Mouse (Mus musculus): ENCODE results near the gene Sbf1.

Sbf1 gene

GRCm38 (mm10) chr15:89315190-89315731 lies at the start of gene Sbf1:
Gene Sbf1, minus strand, starts transcription at chr15:89315311.
- peak; percentile 97 for DNase-seq (ENCODE audit: low read depth, low spot score)

GRCm38 (mm10) chr15:89363051-89363450 lies 47.9 kb upstream of the Sbf1 start:
- no peak for DNase-seq (ENCODE audit: low read depth, low spot score)

GRCm38 (mm10) chr15:89358784-89359183 lies 43.7 kb upstream of the Sbf1 start:
- no peak for DNase-seq (ENCODE audit: low read depth, low spot score)

DNA sequence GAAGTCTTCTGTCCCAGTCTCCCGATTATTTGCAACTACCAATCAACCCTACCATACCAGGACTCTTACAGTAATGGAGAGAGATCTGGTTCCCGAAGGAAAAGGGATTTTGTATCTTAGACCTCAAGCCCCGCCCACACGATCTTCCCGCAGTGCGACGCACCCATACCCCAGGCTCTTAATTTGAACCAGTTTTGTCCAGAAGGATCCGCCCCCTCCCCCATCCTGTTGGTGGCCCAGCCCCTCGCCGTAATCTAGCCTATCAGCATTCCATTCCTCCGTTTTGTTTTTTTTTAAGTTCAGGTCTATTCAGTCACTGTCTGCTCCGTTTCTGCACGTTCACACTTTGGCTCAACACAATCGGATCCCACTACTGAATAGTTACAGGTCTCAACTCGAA lies 41.3 kb upstream of the Sbf1 start:
- DNase-seq (ENCODE audit: low read depth, low spot score): no peak

GRCm38 (mm10) chr15:89355241-89356187 lies 40.4 kb upstream of the Sbf1 start, which contains the start of the genes Lmf2 and Ncaph2:
Gene Lmf2, minus strand, starts transcription at chr15:89355659.
Gene Ncaph2, plus strand, starts transcription at chr15:89355719.
- DNase-seq (ENCODE audit: low read depth, low spot score): peak; percentile 93

GRCm38 (mm10) chr15:89354455-89354854 lies 39.3 kb upstream of the Sbf1 start:
- DNase-seq (ENCODE audit: low read depth, low spot score): no peak

DNA sequence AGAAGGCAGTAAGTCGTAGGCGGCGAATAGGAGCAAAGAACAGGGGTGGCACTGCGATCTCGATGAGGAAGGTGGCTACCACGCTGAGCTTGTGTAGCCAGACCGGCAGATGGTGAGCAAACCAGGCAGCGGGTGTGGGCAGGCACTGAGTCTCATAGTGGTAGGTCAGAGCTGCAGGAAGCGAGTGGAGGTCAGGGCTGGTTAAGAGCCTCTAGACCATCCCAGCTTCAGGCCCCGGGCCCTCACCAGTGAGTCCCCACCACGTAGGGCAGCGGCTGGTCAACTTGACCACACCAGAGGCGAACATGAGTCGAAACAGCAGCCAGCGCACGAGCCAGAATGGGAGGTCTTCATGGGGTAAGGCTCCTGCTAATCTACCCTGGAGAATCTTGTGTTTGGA lies 38.7 kb upstream of the Sbf1 start:
- no peak for DNase-seq (ENCODE audit: low read depth, low spot score)

GRCm38 (mm10) chr15:89352795-89353194 lies 37.7 kb upstream of the Sbf1 start:
- DNase-seq (ENCODE audit: low read depth, low spot score): no peak

- DNase-seq (ENCODE audit: low read depth, low spot score): no peak
Observed at GRCm38 (mm10) chr15:89352054-89352453, 36.9 kb upstream of the Sbf1 start.

GRCm38 (mm10) chr15:89351302-89351701 lies 36.2 kb upstream of the Sbf1 start:
- DNase-seq (ENCODE audit: low read depth, low spot score): no peak

DNA sequence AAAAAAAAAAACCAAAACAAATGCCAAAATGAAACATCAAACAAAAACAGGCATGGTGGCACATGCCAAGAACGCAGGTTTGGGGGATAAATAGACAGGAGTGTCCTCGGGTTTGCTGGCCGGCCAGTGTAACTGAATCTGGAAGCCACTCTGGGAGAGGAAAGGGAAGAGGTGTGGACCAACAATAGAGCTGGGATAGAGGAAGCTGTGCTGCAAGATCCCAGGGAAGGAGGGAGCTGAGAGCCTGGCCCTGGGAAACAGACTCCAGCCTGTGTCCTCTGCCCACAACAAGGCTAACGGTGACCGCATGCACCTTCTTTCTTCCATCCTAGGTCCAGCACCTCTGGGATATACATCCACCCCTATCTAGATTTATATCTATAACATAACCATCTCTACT lies 35.3 kb upstream of the Sbf1 start:
- DNase-seq (ENCODE audit: low read depth, low spot score): no peak

- DNase-seq (ENCODE audit: low read depth, low spot score): no peak
Observed at GRCm38 (mm10) chr15:89343325-89343724, 28.2 kb upstream of the Sbf1 start.

DNA sequence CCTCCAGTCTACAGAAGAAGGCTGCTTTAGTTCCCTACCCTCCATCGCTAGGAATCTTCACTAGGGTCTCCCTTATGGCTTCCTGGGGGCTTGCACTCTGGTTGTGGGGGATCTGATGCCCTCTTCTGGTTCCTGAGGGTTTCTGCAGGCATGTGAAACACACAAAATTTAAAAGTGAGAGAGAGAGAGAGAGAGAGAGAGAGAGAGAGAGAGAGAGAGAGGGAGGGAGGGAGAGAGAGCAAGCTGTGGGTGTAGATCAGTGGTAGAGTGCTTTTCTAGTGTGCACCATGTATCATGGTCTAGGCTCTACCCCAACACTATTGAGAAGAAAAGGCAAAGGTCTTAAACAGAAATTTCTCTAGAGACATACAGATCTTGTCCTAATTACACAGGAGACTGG lies 26.6 kb upstream of the Sbf1 start:
- no peak for DNase-seq (ENCODE audit: low read depth, low spot score)

DNA sequence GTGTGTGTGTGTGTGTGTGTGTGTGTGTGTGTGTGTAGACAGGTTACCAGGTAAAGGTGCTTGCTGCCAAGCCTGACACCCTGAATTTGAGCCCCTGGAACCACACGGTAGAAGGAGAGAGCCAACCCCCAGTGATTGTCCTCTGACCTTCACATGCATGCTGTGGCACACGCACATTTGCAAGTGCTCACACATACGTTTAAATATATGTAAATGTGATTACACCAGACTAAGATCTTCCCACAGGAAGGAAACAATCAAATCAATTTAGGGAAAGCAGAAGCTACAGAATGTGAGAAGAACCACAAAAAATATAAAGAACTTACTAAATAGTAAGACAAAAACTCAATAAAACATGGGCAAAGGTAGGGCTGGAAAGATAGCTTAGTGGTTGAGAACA lies 25.0 kb upstream of the Sbf1 start:
- no peak for DNase-seq (ENCODE audit: low read depth, low spot score)

DNA sequence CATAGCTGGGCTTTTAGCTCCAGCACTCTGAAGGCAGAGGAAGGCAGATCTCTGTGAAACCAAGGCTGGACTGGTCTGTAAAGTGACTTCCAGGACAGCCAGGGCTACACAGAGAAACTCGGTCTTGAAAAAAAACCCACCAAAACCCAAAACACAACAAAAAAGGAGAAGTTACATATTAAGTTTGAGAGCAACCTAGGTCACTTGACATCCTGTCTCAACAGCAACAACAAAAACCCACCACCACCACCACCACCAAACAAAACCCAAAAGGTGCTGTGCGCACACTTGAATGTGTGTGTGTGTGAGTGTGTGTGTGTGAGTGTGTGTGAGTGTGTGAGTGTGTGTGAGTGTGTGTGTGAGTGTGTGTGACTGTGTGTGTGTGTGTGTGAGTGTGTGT lies 24.6 kb upstream of the Sbf1 start:
- DNase-seq (ENCODE audit: low read depth, low spot score): no peak

GRCm38 (mm10) chr15:89336422-89336821 lies 21.3 kb upstream of the Sbf1 start:
- DNase-seq (ENCODE audit: low read depth, low spot score): no peak

DNA sequence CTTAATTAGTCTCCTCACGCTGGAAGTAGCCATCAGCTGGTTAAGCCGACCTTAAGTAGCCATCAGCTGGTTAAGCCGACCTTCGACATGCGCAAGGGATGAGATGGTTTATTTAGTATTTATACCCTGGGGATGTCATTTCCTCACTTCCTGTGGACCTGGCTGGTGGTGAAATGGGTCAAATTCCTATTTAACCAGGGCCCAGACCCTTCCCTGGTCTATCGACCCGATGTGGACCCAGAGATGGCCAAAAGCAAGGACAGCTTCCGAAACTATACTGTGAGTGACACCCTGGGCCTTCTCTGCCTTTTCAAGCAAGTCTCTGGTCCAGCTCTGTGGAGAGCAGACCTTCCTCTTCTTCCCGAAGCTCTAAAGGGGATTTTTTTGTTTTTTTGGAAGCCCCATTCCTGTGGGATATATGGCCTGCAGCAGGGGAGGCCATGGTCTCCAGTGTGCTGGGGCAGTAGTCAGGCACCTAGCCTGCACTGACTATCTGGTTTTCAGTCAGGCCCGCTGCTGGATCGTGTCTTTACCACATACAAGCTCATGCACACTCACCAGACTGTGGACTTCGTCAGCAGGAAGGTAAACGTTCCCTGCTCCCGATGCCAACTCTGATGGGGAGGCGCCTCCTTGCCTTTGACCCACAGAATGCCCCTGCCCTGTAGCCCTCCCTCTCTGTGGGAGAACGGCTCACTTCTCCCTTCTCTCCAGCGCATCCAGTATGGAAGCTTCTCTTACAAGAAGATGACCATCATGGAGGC lies 19.8 kb upstream of the Sbf1 start:
- DNase-seq (ENCODE audit: low read depth, low spot score): no peak

DNA sequence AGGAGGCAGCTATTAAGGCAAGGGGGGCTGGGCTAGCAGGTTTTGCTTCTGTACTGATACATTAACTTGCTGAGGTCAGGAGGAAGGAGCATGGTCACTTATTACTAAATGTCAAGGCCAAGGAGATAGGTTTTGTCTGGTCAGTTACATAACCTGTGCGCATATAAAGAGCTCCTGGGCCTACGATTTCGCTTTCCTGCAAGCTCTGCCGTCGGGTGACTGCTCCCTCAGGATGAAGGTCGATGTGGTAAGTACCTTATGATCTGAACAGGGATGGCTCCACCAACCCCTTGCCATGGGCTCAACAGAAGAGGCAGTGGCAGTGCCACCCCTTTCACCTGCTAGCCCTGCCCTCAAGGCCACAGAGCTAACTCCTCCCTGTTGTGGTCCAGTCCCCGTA lies 19.2 kb upstream of the Sbf1 start, which contains the start of gene Miox:
Gene Miox (plus strand): TSS at position 128 of the 400 bp plus-strand sequence.
- DNase-seq (ENCODE audit: low read depth, low spot score): no peak

DNA sequence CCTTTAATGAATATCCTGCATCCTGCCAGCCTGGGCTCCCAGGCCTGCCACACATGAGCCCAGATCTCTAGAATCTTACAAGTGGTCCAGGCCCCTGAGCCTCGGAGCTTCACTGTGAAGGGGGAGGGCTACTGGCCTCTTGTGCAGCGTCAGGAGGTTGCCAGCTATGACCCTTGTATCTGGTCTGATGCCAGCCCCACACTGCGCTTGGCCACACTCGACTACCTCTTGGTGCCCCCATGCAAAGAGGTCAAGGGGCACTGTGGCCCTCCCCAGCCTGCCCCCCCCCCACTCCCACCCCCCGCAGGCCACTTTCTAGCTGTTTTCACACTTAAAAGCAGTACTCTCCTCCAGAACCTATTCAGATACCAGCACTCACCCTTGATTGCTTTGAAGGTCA lies 11.3 kb upstream of the Sbf1 start:
- DNase-seq (ENCODE audit: low read depth, low spot score): no peak

- DNase-seq (ENCODE audit: low read depth, low spot score): no peak
Observed at GRCm38 (mm10) chr15:89323656-89324055, 8.5 kb upstream of the Sbf1 start.

DNA sequence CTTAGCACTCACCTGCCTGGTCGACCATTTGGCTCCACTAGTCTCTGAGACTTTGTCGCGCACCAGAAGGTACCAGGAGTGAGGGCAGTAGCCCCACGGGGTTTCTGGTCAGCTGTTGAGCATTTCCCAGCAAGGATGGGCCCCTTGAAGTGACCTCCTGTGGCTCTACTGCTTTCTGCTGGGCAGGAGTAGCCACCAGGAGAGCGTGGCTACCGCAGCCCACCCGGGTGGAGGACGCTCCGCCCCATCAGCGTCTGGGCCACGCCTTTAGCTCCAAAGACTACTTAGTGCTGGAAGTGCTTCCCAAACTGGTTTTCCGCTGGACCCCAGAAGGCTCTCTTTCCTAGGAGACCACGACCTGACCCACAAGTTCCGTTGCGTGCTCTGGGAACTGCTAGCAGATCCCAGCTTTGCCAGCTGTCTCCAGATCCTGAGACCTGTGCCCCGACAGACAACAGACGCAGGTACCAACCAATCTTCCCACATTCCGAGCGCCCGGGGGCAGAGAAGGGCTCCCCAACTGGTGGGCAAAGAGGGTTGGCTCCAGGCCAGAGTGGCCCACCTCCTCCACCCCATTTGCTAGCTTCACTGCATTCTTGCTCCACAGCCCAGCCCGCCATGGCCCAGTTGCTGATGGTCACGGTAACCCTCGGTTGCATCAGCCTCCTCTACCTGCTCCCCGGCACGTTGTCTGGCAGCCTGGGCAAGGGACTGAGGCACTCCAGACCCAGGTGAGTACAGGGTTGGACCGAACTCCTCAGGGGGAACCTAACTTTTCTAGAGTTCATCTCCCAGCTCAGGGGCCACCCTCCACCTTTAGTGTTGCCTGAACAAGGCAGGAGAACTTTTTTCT lies 7.8 kb upstream of the Sbf1 start, which contains the start of gene Adm2:
Gene Adm2 (plus strand): TSS at position 51 of the 853 bp plus-strand sequence.
- DNase-seq (ENCODE audit: low read depth, low spot score): no peak

Measured in skeletal muscle tissue, adult 2 months (tissue).